Mouse (Mus musculus) gastrocnemius, postnatal 25 days (tissue): ENCODE measurements around the gene S100a11. TPM values are rescaled to one million over a fixed set of nuclear protein-coding genes. Genes with fewer than 3 reads are reported as not detected.
A peak's percentile ranks its signal among the peaks of the same experiment; 100 is the strongest.

ENCODE experiments used
- DNase-seq: peaks from one replicate; pipeline ENCODE4 v3.0.0; 2022
- total RNA-seq, 2 experiments: library from RNA; stranded (reverse); gene quantifications; 1 replicate in 1 of 2; 2 replicates in 1 of 2; pipeline ENCODE4 v1.2.3; 2021

S100a11 gene
- total RNA-seq, 2 experiments from 2014 or later: 50.6 to 90.7 TPM

DNA sequence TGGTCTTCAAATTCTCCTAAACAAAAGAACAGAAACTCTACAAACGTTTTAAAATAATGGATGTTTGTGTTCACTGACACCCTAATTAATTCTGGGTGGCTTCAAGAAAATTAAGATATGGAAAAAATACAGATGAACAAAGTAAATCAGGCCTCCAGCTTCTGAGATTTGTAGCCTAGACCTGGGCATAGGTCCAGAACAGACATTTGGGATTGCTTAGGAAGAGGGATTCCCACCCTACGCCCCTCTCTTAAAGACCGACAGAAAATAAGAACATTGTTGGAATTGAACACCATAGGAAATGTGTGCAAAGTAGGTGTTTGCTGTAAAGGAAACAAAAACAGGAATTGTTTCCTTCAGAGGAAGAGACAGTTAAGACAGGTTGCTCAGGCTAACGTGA is 37.2 kb downstream of the S100a11 start:
- no peak for DNase-seq

- DNase-seq: no peak
These were observed 39.7 kb downstream of the S100a11 start for GRCm38 (mm10) chr3:93559961-93560360.

GRCm38 (mm10) chr3:93562372-93562771 is 42.1 kb downstream of the S100a11 start:
- DNase-seq: no peak

- DNase-seq: no peak
These were observed 42.9 kb downstream of the S100a11 start for GRCm38 (mm10) chr3:93563216-93563615.

DNA sequence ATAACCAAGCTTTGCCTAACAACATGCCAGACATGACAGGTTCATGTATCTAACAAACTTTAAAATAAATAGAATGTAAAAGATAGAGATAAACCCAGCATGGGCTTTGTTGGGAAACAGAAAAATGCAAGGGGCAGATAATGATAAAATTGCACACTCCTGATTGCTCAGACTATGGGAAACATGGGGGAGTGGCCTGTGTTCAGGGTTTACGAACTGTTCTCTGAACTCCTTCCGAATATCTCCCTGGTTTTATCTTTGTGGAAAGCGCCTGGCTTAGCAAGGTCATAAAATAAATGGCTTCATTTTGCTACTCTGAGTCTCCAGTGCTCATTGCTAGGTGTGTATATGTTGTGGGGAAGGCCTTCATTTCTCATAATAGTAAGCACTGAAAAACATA is 46.6 kb downstream of the S100a11 start:
- DNase-seq: no peak

- no peak for DNase-seq
These were observed 47.4 kb downstream of the S100a11 start for GRCm38 (mm10) chr3:93567721-93568120.

- DNase-seq: peak; percentile 82
These were observed 48.2 kb downstream of the S100a11 start for GRCm38 (mm10) chr3:93568428-93569040.

DNA sequence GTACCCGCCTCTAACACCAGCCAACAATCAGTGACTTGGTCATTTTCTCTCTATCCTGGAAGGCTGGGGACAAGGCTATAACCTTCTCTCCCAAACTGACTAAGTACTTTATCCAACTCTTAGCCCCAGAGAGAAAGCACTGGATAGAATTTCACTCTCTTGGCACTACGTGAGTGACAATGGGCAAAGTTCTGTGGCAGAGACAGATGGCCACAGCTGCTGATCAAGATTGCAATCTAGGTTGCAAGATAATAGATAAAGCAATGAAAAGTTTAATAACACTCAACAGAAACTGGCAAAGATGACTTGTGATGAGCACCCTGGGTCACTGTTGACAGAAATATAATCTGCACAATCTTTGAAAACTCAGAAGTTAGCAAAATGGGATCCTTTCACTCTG is 48.8 kb downstream of the S100a11 start:
- no peak for DNase-seq

DNA sequence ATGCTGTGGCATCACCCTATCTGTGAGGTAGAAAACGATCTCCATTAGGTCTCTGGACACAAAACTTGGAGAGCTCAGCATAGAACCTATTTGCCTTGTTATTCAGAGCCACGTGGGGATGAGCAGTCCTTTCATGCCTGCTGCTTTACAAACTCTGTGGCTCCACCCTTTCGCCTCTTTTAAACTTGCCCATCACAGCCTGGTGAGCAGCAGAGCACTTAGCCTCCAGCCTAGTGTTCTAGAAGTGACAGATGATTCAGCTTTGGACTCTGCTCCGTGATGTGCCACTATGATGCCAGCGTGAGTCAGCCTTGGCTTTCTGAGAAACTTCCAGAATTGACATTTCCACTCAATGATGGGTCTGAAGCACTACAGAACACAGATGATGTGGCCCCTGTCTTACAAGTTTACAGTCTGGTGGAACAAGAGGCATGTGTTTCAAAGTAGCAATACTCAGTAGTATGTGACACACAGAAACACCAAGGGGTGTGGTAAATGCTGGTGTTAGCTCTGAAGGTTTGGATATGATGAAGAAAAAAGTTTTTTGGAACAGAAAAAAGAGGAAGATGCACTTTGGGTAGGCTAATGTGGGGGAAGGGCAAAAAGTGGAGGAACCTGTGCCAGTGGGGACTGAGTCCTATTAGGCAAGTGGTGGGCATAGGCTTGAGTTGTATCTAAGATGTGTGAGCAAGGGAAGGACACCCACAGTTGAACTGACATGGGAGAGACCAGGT is 51.9 kb downstream of the S100a11 start:
- DNase-seq: no peak

Other genes starting within 250 kb of the S100a11 start
- gene Flg, start 247.0 kb upstream of the S100a11 start, total RNA-seq: not detected
- gene Hrnr, start 200.7 kb upstream of the S100a11 start, total RNA-seq: not detected
- gene Rptn, start 126.8 kb upstream of the S100a11 start, total RNA-seq: not detected
- under 1 TPM in 1 of 2 experiments, not detected in 1; 0.05 TPM for gene Tchh, start 78.2 kb upstream of the S100a11 start, total RNA-seq
- not detected for gene Tchhl1, start 51.7 kb upstream of the S100a11 start, total RNA-seq
- gene S100a10, start 34.6 kb downstream of the S100a11 start, total RNA-seq: 10 to 100 TPM; 63.9 to 85.7 TPM
- gene Tdpoz2, start 132.2 kb downstream of the S100a11 start, total RNA-seq: not detected
- gene Tdpoz1, start 155.8 kb downstream of the S100a11 start, total RNA-seq: not detected
- not detected for gene Gm37596, start 172.6 kb downstream of the S100a11 start, total RNA-seq